Mouse (Mus musculus): ENCODE measurements at regions not wholly inside any gene's neighbourhood (a gene's known extent, or its start where the extent isn't known, plus 50 kb on each side); places are given as distances from the start of the nearest gene placed in this dataset.

GRCm38 (mm10) chr8:78098191-78098745, 114.8 kb upstream of the Ttc29 start:
- Histone ChIP-seq H3K27me3 (ENCODE audit: insufficient read depth, low read length) (no peaks in the 10 kb centered on the region), H3K36me3 (replicated peaks; ENCODE audit: insufficient read depth, low read length) (no peaks in the 10 kb centered on the region), H3K27ac (ENCODE audit: low read depth) (no peak overlapping the region), H3K4me3 (ENCODE audit: low read depth, low read length) (no peak overlapping the region), H3K4me2 (ENCODE audit: low read depth, low read length) (no peak overlapping the region), H3K4me1 (ENCODE audit: insufficient read depth) (no peaks in the 10 kb centered on the region), H3K9me3 (ENCODE audit: low read length) (no peaks in the 10 kb centered on the region), H3K9ac (replicated peaks) (no peak overlapping the region)
- DNase-seq (no peak), ATAC-seq (no peak)
- TF ChIP-seq CTCF (IDR thresholded peaks at IDR 0.05; ENCODE audit: low read depth) (no peak), EP300 (IDR thresholded peaks at IDR 0.05; ENCODE audit: low read depth) (no peak)
- 46% methylated on average over 6 of the region's 6 CpGs for WGBS (ENCODE audit: insufficient replicate concordance)

GRCm38 (mm10) chr8:78099091-78099490, 114.0 kb upstream of the Ttc29 start:
- no peak overlapping the region for H3K4me3 ChIP-seq (ENCODE audit: low read depth, low read length)
- no peaks in the 10 kb centered on the region for H3K4me1 ChIP-seq (ENCODE audit: insufficient read depth)
- H3K27ac ChIP-seq (ENCODE audit: low read depth), result no peak overlapping the region
- DNase-seq (no peak), ATAC-seq (no peak)
- no peaks in the 10 kb centered on the region for H3K9me3 ChIP-seq (ENCODE audit: low read length)
- WGBS (ENCODE audit: insufficient replicate concordance), result 78% methylated on average over 3 of the region's 3 CpGs
- no peak overlapping the region for H3K9ac ChIP-seq (replicated peaks)
- no peak for TF ChIP-seq EP300 (IDR thresholded peaks at IDR 0.05; ENCODE audit: low read depth)
- no peak for TF ChIP-seq CTCF (IDR thresholded peaks at IDR 0.05; ENCODE audit: low read depth)
- no peaks in the 10 kb centered on the region for H3K27me3 ChIP-seq (ENCODE audit: insufficient read depth, low read length)
- no peak overlapping the region for H3K4me2 ChIP-seq (ENCODE audit: low read depth, low read length)
- no peaks in the 10 kb centered on the region for H3K36me3 ChIP-seq (replicated peaks; ENCODE audit: insufficient read depth, low read length)

GRCm38 (mm10) chr8:78107339-78107738, 105.8 kb upstream of the Ttc29 start:
- no peak for DNase-seq
- H3K4me1 ChIP-seq (ENCODE audit: insufficient read depth), result no peaks in the 10 kb centered on the region
- TF ChIP-seq EP300 (IDR thresholded peaks at IDR 0.05; ENCODE audit: low read depth), result no peak
- no peak for TF ChIP-seq CTCF (IDR thresholded peaks at IDR 0.05; ENCODE audit: low read depth)
- no peak overlapping the region for H3K4me3 ChIP-seq (ENCODE audit: low read depth, low read length)
- no peaks in the 10 kb centered on the region for H3K27me3 ChIP-seq (ENCODE audit: insufficient read depth, low read length)
- no peaks in the 10 kb centered on the region for H3K9me3 ChIP-seq (ENCODE audit: low read length)
- no peak for ATAC-seq
- H3K9ac ChIP-seq (replicated peaks), result no peak overlapping the region
- H3K27ac ChIP-seq (ENCODE audit: low read depth), result no peak overlapping the region
- no peaks in the 10 kb centered on the region for H3K36me3 ChIP-seq (replicated peaks; ENCODE audit: insufficient read depth, low read length)
- H3K4me2 ChIP-seq (ENCODE audit: low read depth, low read length), result no peak overlapping the region
- WGBS (ENCODE audit: insufficient replicate concordance), result 47% methylated on average over 7 of the region's 7 CpGs

- no peak overlapping the region for H3K4me3 ChIP-seq (ENCODE audit: low read depth, low read length)
- no peak overlapping the region for H3K4me2 ChIP-seq (ENCODE audit: low read depth, low read length)
- ATAC-seq (no peak), DNase-seq (no peak)
- no peaks in the 10 kb centered on the region for H3K36me3 ChIP-seq (replicated peaks; ENCODE audit: insufficient read depth, low read length)
- H3K27me3 ChIP-seq (ENCODE audit: insufficient read depth, low read length), result no peaks in the 10 kb centered on the region
- H3K4me1 ChIP-seq (ENCODE audit: insufficient read depth), result no peaks in the 10 kb centered on the region
- no peak overlapping the region for H3K9ac ChIP-seq (replicated peaks)
- TF ChIP-seq CTCF (IDR thresholded peaks at IDR 0.05; ENCODE audit: low read depth) (no peak), EP300 (IDR thresholded peaks at IDR 0.05; ENCODE audit: low read depth) (no peak)
- 73% methylated on average over 3 of the region's 3 CpGs for WGBS (ENCODE audit: insufficient replicate concordance)
- H3K27ac ChIP-seq (ENCODE audit: low read depth), result no peak overlapping the region
- H3K9me3 ChIP-seq (ENCODE audit: low read length), result no peaks in the 10 kb centered on the region
These were observed 103.0 kb upstream of the Ttc29 start for GRCm38 (mm10) chr8:78110003-78110649.

GRCm38 (mm10) chr8:78113105-78113504, 100.0 kb upstream of the Ttc29 start:
- H3K27me3 ChIP-seq (ENCODE audit: insufficient read depth, low read length), result no peaks in the 10 kb centered on the region
- H3K9me3 ChIP-seq (ENCODE audit: low read length), result no peaks in the 10 kb centered on the region
- no peaks in the 10 kb centered on the region for H3K36me3 ChIP-seq (replicated peaks; ENCODE audit: insufficient read depth, low read length)
- H3K4me3 ChIP-seq (ENCODE audit: low read depth, low read length), result no peak overlapping the region
- no peaks in the 10 kb centered on the region for H3K4me1 ChIP-seq (ENCODE audit: insufficient read depth)
- DNase-seq (no peak), ATAC-seq (no peak)
- peak overlapping the region; percentile 35 for H3K4me2 ChIP-seq (ENCODE audit: low read depth, low read length)
- H3K9ac ChIP-seq (replicated peaks), result no peak overlapping the region
- WGBS (ENCODE audit: insufficient replicate concordance), result 27% methylated on average over 12 of the region's 12 CpGs
- H3K27ac ChIP-seq (ENCODE audit: low read depth), result no peak overlapping the region
- TF ChIP-seq EP300 (IDR thresholded peaks at IDR 0.05; ENCODE audit: low read depth), result no peak

- no peak for DNase-seq
- no peak for ATAC-seq
- no peak overlapping the region for H3K4me2 ChIP-seq (ENCODE audit: low read depth, low read length)
- H3K27ac ChIP-seq (ENCODE audit: low read depth), result no peak overlapping the region
- no peak overlapping the region for H3K9ac ChIP-seq (replicated peaks)
- TF ChIP-seq CTCF (IDR thresholded peaks at IDR 0.05; ENCODE audit: low read depth), result no peak
- TF ChIP-seq EP300 (IDR thresholded peaks at IDR 0.05; ENCODE audit: low read depth), result no peak
- 57% methylated on average over 4 of the region's 4 CpGs for WGBS (ENCODE audit: insufficient replicate concordance)
- no peaks in the 10 kb centered on the region for H3K36me3 ChIP-seq (replicated peaks; ENCODE audit: insufficient read depth, low read length)
- no peak overlapping the region for H3K4me3 ChIP-seq (ENCODE audit: low read depth, low read length)
- no peaks in the 10 kb centered on the region for H3K4me1 ChIP-seq (ENCODE audit: insufficient read depth)
- H3K27me3 ChIP-seq (ENCODE audit: insufficient read depth, low read length), result no peaks in the 10 kb centered on the region
- no peaks in the 10 kb centered on the region for H3K9me3 ChIP-seq (ENCODE audit: low read length)
These were observed 98.6 kb upstream of the Ttc29 start for GRCm38 (mm10) chr8:78114512-78114911.
